Mouse (Mus musculus) thymus, adult 2 months (tissue): ENCODE measurements around the gene Fam189a1. TPM values are rescaled to one million over a fixed set of nuclear protein-coding genes. Genes with fewer than 3 reads are reported as not detected.

Source experiments
- DNase-seq: peaks from one replicate; pipeline ENCODE4 v3.0.0; 2021
- H3K27ac ChIP-seq: fragments of 200-500 bp; 2 replicates; pipeline ENCODE4 v1.5.1; 2012; ENCODE audit warnings: low read length, control low read depth; ENCODE audit not compliant: control insufficient read depth, insufficient read depth
- H3K27me3 ChIP-seq: fragments of 200-500 bp; 2 replicates; pipeline ENCODE4 v1.6.1; 2012; ENCODE audit warnings: mild to moderate bottlenecking, low read length, moderate library complexity, mixed read lengths; ENCODE audit not compliant: control insufficient read depth, insufficient read depth
- H3K36me3 ChIP-seq: fragments of 200-500 bp; 2 replicates; pipeline ENCODE4 v1.6.1; 2012; ENCODE audit warnings: mild to moderate bottlenecking, low read length, moderate library complexity; ENCODE audit not compliant: control insufficient read depth, insufficient read depth
- H3K4me1 ChIP-seq: fragments of 200-500 bp; replicated peaks from 2 replicates; pipeline ENCODE4 v1.6.1; 2012; ENCODE audit warnings: low read length; ENCODE audit not compliant: control insufficient read depth, insufficient read depth
- H3K4me3 ChIP-seq: fragments of 200-500 bp; 2 replicates; pipeline ENCODE4 v1.5.1; 2012; ENCODE audit warnings: mild to moderate bottlenecking, low read length, control low read depth, moderate library complexity; ENCODE audit not compliant: control insufficient read depth, insufficient read depth
- CTCF ChIP-seq: fragments of 200-500 bp; IDR thresholded peaks from 2 replicates; pipeline ENCODE4 v1.5.1; 2012; ENCODE audit warnings: mild to moderate bottlenecking, control low read depth, low read length, moderate library complexity, borderline replicate concordance; ENCODE audit not compliant: control insufficient read depth, poor library complexity, insufficient read depth; ENCODE audit errors: extremely low read depth
- POLR2A ChIP-seq: fragments of 200-500 bp; IDR thresholded peaks from 2 replicates; pipeline ENCODE4 v1.6.1; 2012; ENCODE audit warnings: mild to moderate bottlenecking, low read length, control low read depth, moderate library complexity; ENCODE audit not compliant: control insufficient read depth, poor library complexity, insufficient read depth; ENCODE audit errors: extremely low read depth
- WGBS: fragments of 180-500 bp; shearing (Covaris S2); methylation state at CpG from one replicate; pipeline ENCODE4 v1.1.7; 2018; 5-methylcytosine and 5-hydroxymethylcytosine counted together
- polyA plus RNA-seq: library from polyadenylated mRNA; depleted of rRNA; stranded (reverse); fragments of >200 nt; gene quantifications from 2 replicates; pipeline ENCODE4 v1.2.3, GENCODE M21; 2012

Fam189a1 gene
- polyA plus RNA-seq, 1 experiment: 1.9 TPM

DNA sequence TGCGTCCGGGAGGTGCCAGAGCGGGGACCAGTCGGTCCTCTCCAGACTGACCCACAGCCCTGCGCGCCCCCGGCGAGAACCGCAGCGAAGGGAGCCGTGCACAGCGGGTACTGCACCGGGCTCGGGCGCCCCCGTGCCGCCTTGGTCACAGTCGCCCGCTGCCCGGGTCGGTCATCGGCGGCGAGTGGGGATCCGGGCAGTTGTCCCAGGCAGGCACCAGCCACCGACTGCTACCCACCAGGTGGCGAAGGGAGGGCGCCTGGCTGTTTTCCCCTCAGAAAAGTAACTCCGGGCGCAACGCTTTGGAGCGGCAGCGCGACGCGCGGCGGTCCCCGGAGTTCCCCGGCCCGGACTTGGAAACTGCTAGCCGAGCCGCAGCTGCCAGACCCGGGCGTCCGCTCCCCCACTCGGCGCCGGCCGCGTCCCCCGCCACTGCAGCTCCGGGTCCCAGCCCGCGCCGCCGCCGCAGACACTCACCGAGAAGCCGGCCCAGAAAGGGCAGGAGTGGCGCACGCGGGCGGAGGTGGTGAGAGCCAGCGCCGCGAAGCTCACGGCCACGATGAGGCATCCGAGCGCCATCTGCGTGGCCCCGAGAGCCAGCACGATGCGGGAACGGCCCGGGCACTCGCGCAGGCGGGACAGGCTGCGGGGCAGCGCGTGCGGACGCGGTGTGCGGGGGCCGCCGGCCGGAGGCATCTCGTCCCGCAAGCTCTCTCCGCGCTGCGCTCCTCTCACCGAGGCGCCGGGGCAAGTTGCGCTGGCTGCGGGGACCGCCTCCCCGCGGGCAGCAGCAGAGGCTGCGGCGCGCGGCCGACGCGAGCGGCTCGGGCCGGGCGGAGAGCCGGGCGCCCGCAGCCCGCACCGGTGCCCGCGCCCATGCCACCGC is 499 bp downstream of the Fam189a1 start:
- WGBS: 5% methylated on average over 121 of the region's 122 CpGs
- peaks cover 5% of the 10 kb centered on the region; the same call in 1 of the 2 replicates for H3K27me3 ChIP-seq
- no peak for DNase-seq

DNA sequence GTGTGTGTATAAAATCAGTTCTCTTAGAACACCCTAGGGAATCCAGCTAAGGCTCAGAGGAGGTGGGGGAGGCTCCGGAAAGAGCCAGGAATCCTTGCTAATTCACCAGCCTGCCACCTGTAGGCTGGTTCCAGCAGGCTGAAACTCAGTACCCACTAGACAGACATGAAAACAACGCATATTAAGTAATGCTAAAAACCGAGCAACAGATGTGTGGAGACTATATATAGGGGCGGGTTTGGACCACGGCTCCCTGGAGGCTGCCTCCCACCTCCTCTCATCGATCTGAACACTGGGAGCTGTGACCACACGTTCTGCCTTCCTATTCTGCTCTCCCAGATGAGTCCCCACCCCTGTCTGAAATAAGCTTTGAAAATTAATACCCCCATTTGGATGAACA is 1.8 kb downstream of the Fam189a1 start:
- Histone ChIP-seq H3K4me1 (no peaks in the 10 kb centered on the region), H3K36me3 (no peaks in the 10 kb centered on the region), H3K27me3 (peaks cover 5% of the 10 kb centered on the region; the same call in 1 of the 2 replicates), H3K27ac (no peak overlapping the region), H3K4me3 (no peak overlapping the region)
- 23% methylated on average over 7 of the region's 7 CpGs for WGBS
- DNase-seq: no peak
- TF ChIP-seq CTCF (no peak), POLR2A (no peak)

More for the DNA sequence above, 499 bp downstream of the Fam189a1 start:
- no peaks in the 10 kb centered on the region for H3K36me3 ChIP-seq
- H3K27ac ChIP-seq: no peak overlapping the region
- TF ChIP-seq CTCF (no peak), POLR2A (no peak)
- no peak overlapping the region for H3K4me3 ChIP-seq
- H3K4me1 ChIP-seq: no peaks in the 10 kb centered on the region

GRCm38 (mm10) chr7:65153846-65154245 is 2.5 kb downstream of the Fam189a1 start:
- 83% methylated on average over 7 of the region's 7 CpGs for WGBS
- Histone ChIP-seq H3K27ac (no peak overlapping the region), H3K36me3 (no peaks in the 10 kb centered on the region), H3K4me1 (no peaks in the 10 kb centered on the region), H3K4me3 (no peak overlapping the region), H3K27me3 (peaks cover 5% of the 10 kb centered on the region; the same call in 1 of the 2 replicates)
- TF ChIP-seq POLR2A: no peak
- TF ChIP-seq CTCF: no peak
- no peak for DNase-seq

DNA sequence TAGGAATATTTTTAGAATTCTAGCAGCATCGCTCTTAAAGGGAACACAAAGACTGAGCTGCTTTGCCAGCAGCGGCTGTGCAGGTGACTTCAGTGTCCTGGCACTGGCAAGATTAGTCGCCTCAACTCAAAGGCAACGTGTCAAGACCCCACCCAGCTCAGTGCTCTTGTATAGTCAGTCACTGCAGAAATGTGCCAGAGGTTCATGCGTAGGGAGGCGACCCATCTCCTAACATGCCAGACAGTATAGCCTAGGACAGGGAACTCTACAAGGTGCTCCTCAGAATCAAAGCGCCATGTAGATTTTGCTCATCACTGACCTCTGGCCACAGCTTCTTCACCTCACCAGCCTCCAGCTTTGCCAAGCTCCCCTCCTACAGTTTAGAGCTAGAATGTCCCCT is 4.8 kb downstream of the Fam189a1 start:
- Histone ChIP-seq H3K27me3 (peaks cover 3% of the 10 kb centered on the region; the same call in 1 of the 2 replicates), H3K4me3 (no peak overlapping the region), H3K36me3 (no peaks in the 10 kb centered on the region), H3K4me1 (no peaks in the 10 kb centered on the region), H3K27ac (no peak overlapping the region)
- 96% methylated on average over 7 of the region's 7 CpGs for WGBS
- no peak for TF ChIP-seq CTCF
- TF ChIP-seq POLR2A: no peak
- DNase-seq: no peak

- DNase-seq: no peak
- Histone ChIP-seq H3K4me3 (no peak overlapping the region), H3K27ac (no peak overlapping the region), H3K4me1 (no peaks in the 10 kb centered on the region), H3K36me3 (no peaks in the 10 kb centered on the region), H3K27me3 (no peaks in the 10 kb centered on the region)
- TF ChIP-seq CTCF: no peak
- TF ChIP-seq POLR2A: no peak
- 89% methylated on average over 9 of the region's 9 CpGs for WGBS
These were observed 7.3 kb downstream of the Fam189a1 start for GRCm38 (mm10) chr7:65149040-65149439.

DNA sequence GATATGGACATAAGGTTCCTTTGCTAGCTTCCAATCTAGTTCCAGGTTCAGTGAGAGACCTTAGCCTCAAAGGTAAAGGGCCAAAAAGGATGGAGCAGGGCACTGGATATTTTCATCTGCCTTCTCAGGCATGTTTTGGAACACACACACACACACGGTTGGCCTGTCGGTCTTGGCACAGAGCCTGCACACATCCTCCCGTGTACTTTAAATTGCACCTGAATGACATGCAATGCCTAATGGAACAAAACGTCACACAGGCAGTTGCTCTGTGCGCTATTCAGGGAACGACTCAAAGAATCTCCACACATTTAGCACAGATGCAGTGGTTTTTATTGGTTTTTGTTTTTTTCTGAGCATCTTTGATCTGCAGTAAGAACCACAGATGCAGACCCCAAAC is 11.5 kb downstream of the Fam189a1 start:
- DNase-seq: no peak
- 64% methylated on average over 6 of the region's 6 CpGs for WGBS
- Histone ChIP-seq H3K4me3 (no peak overlapping the region), H3K4me1 (no peaks in the 10 kb centered on the region), H3K27ac (no peak overlapping the region), H3K27me3 (no peaks in the 10 kb centered on the region), H3K36me3 (no peaks in the 10 kb centered on the region)
- TF ChIP-seq CTCF (no peak), POLR2A (no peak)
